Mouse (Mus musculus): ENCODE results near the gene Fkbp7. TPM values are rescaled to one million over a fixed set of nuclear protein-coding genes. Genes with fewer than 3 reads are reported as not detected.

Gene Fkbp7
- total and polyA plus RNA-seq, 3 experiments = 1.1 to 1.8 TPM; not detected in 1

GRCm38 (mm10) chr2:76667200-76667599 lies 5.7 kb downstream of the Fkbp7 start:
- peaks cover 2 to 7% of the 10 kb centered on the region in 2 experiments; a peak in 2 of 4 replicates for H3K36me3 ChIP-seq (ENCODE audit: control insufficient read depth in 1 of 2, insufficient read depth in 2 of 2, low read length in 2 of 2)
- no peak for DNase-seq (ENCODE audit: low read depth, low spot score)
- no peak overlapping the region for H3K27ac ChIP-seq (ENCODE audit: control insufficient read depth, low read depth, low read length)
- no peak for TF ChIP-seq HCFC1 (IDR thresholded peaks at IDR 0.05; ENCODE audit: low read depth, low read length)
- TF ChIP-seq CHD1 (IDR thresholded peaks at IDR 0.05; ENCODE audit: low read depth, low read length) = no peak
- peak; percentile 46; the same call in 1 of the 2 replicates for TF ChIP-seq RCOR1 (IDR thresholded peaks at IDR 0.05; ENCODE audit: low read depth, low read length)
- no peaks in the 10 kb centered on the region for H3K79me2 ChIP-seq (ENCODE audit: control insufficient read depth, insufficient read depth, low read length, poor library complexity)
- H3K27me3 ChIP-seq (ENCODE audit: control insufficient read depth in 1 of 2, insufficient read depth in 2 of 2, low read length in 2 of 2) = no peaks in the 10 kb centered on the region
- H3K4me3 ChIP-seq (ENCODE audit: control insufficient read depth in 1 of 2, insufficient read depth in 1 of 2, low read depth in 2 of 2, low read length in 2 of 2) = no peak overlapping the region
- H3K4me1 ChIP-seq (ENCODE audit: control insufficient read depth in 1 of 2, insufficient read depth in 2 of 2, low read length in 2 of 2) = peaks cover 2 to 3% of the 10 kb centered on the region in 2 experiments; a peak in 2 of 4 replicates
- no peak overlapping the region for H3K9ac ChIP-seq (ENCODE audit: control insufficient read depth, low read depth, low read length, poor library complexity, severe bottlenecking)
- H3K9me3 ChIP-seq (replicated peaks; ENCODE audit: insufficient read depth, low read length) = no peaks in the 10 kb centered on the region

GRCm38 (mm10) chr2:76665531-76665930 lies 7.4 kb downstream of the Fkbp7 start:
- Histone ChIP-seq H3K27me3 (ENCODE audit: control insufficient read depth in 1 of 2, insufficient read depth in 2 of 2, low read length in 2 of 2) (no peaks in the 10 kb centered on the region), H3K79me2 (ENCODE audit: control insufficient read depth, insufficient read depth, low read length, poor library complexity) (no peaks in the 10 kb centered on the region), H3K9ac (ENCODE audit: control insufficient read depth, low read depth, low read length, poor library complexity, severe bottlenecking) (no peak overlapping the region), H3K27ac (ENCODE audit: control insufficient read depth, low read depth, low read length) (no peak overlapping the region), H3K9me3 (replicated peaks; ENCODE audit: insufficient read depth, low read length) (no peaks in the 10 kb centered on the region), H3K4me1 (ENCODE audit: control insufficient read depth in 1 of 2, insufficient read depth in 2 of 2, low read length in 2 of 2) (no peaks in the 10 kb centered on the region), H3K36me3 (ENCODE audit: control insufficient read depth in 1 of 2, insufficient read depth in 2 of 2, low read length in 2 of 2) (0 out of 4 replicates have a peak, but pooled peaks cover 0 to 2% of the 10 kb centered on the region in 2 experiments), H3K4me3 (ENCODE audit: control insufficient read depth in 1 of 2, insufficient read depth in 1 of 2, low read depth in 2 of 2, low read length in 2 of 2) (no peak overlapping the region)
- DNase-seq (ENCODE audit: low read depth, low spot score) = no peak
- TF ChIP-seq USF2 (IDR thresholded peaks at IDR 0.05; ENCODE audit: borderline replicate concordance in 1 of 2, insufficient read depth in 1 of 2, low read depth in 1 of 2, low read length in 2 of 2) = no peak
- no peak for TF ChIP-seq MYB (IDR thresholded peaks at IDR 0.05; ENCODE audit: low read depth, low read length)
- TF ChIP-seq POLR2A (IDR thresholded peaks at IDR 0.05; ENCODE audit: control insufficient read depth in 1 of 2, insufficient read depth in 1 of 2, low read depth in 1 of 2, low read length in 2 of 2, poor library complexity in 1 of 2) = no peak
- no peak for TF ChIP-seq ZC3H11A (IDR thresholded peaks at IDR 0.05; ENCODE audit: low read depth, low read length)
- no peak for TF ChIP-seq TAL1 (IDR thresholded peaks at IDR 0.05; ENCODE audit: low read length)
- TF ChIP-seq HCFC1 (IDR thresholded peaks at IDR 0.05; ENCODE audit: low read depth, low read length) = no peak
- TF ChIP-seq MAZ (IDR thresholded peaks at IDR 0.05; ENCODE audit: low read depth, low read length) = no peak
- TF ChIP-seq MEF2A (IDR thresholded peaks at IDR 0.05; ENCODE audit: extremely low read depth, insufficient replicate concordance, low read depth, low read length, poor library complexity, severe bottlenecking) = no peak
- no peak for TF ChIP-seq ELF1 (IDR thresholded peaks at IDR 0.05; ENCODE audit: low read depth, low read length)
- TF ChIP-seq EP300 (IDR thresholded peaks at IDR 0.05; ENCODE audit: low read depth in 1 of 2, low read length in 2 of 2) = no peak
- no peak for TF ChIP-seq RCOR1 (IDR thresholded peaks at IDR 0.05; ENCODE audit: low read depth, low read length)
- no peak for TF ChIP-seq ZMIZ1 (IDR thresholded peaks at IDR 0.05; ENCODE audit: low read depth, low read length)
- TF ChIP-seq MXI1 (IDR thresholded peaks at IDR 0.05; ENCODE audit: low read depth, low read length) = no peak
- TF ChIP-seq E2F4 (IDR thresholded peaks at IDR 0.05; ENCODE audit: borderline replicate concordance, low read depth, low read length) = no peak
